16 mouse cellular contexts compared by ENCODE assay signal in the genomic region with DNA sequence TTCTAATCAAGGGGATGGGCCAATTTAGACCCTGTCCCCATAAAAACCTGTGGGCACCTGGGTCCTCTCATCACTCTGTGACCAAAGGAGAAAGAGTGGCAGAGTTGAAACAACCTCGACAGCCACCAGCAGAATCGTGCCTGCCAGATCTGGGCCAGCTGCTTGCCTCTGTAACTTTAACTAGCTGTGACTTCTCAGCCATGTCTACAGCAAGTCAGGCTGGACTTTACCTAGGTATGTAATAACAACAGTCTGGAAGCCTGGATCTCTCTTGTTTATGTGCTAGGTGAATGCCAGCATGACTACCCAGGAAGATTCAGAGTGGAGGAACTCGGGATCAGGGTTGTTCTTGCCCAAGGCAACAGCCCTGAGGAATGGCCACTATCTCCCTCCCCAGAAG. TPM values are rescaled to one million over a fixed set of nuclear protein-coding genes. Genes with fewer than 3 reads are reported as not detected.
"Had no signal": no experiment of that assay in that cellular context is flagged by ENCODE, and none has a peak within 500 bp of the region (broad histone marks: within the 10 kb centered on the region; RNA-seq: fewer than 3 reads in every experiment).

No protein-coding gene starts in this region.

- H3K4me1 ChIP-seq: midbrain, embryonic 10.5 days; midbrain, embryonic 13.5 days; neural tube, embryonic 13.5 days; neural tube, embryonic 15.5 days had no signal

- DNase-seq: lung, adult 18-20 months; lung, embryonic 14.5 days; lung, postnatal 10 days; lung, postnatal 4 days; retina, postnatal 1 day; right cerebral cortex, postnatal 25 days; right cerebral cortex, postnatal 4 days; spleen, adult 18-20 months; thymus, adult 18-20 months had no signal

- H3K27ac ChIP-seq: midbrain, embryonic 10.5 days; midbrain, embryonic 13.5 days; neural tube, embryonic 13.5 days; neural tube, embryonic 15.5 days had no signal

- H3K36me3 ChIP-seq: midbrain, embryonic 10.5 days; midbrain, embryonic 13.5 days; neural tube, embryonic 13.5 days; neural tube, embryonic 15.5 days had no signal

- H3K27me3 ChIP-seq: midbrain, embryonic 13.5 days; neural tube, embryonic 13.5 days; neural tube, embryonic 15.5 days had no signal

- H3K4me2 ChIP-seq: lung, embryonic 14.5 days; midbrain, embryonic 13.5 days; neural tube, embryonic 13.5 days; neural tube, embryonic 15.5 days had no signal

- H3K4me3 ChIP-seq: midbrain, embryonic 10.5 days; midbrain, embryonic 13.5 days; myocyte; neural tube, embryonic 13.5 days; neural tube, embryonic 15.5 days had no signal

- H3K9ac ChIP-seq: lung, embryonic 14.5 days; midbrain, embryonic 13.5 days; neural tube, embryonic 13.5 days; neural tube, embryonic 15.5 days had no signal

- ATAC-seq: midbrain, embryonic 13.5 days; midbrain, embryonic 16.5 days had no signal

- H3K9me3 ChIP-seq: midbrain, embryonic 10.5 days; midbrain, embryonic 13.5 days; neural tube, embryonic 13.5 days; neural tube, embryonic 15.5 days had no signal

RNA-seq across cellular contexts. Expression of a gene that starts 32.1 kb away (rescaled TPM):
- polyA plus RNA-seq: lung, embryonic 14.5 days; midbrain, embryonic 10.5 days; midbrain, embryonic 16.5 days; neural tube, embryonic 11.5 days had no signal
